Mouse (Mus musculus): Measurements from ENCODE around the gene Cenpb. TPM values are rescaled to one million over a fixed set of nuclear protein-coding genes. Genes with fewer than 3 reads are reported as not detected.

Cenpb gene
- total RNA-seq, 1 experiment = 38.5 TPM

GRCm38 (mm10) chr2:131191005-131191390 lies 11.1 kb upstream of the Cenpb start:
- Histone ChIP-seq H3K27ac (ENCODE audit: insufficient read depth, low read depth, low read length, poor library complexity, severe bottlenecking) (no peak overlapping the region), H3K9me3 (ENCODE audit: control insufficient read depth, insufficient read depth, low read depth, low read length) (no peaks in the 10 kb centered on the region), H3K4me1 (ENCODE audit: control insufficient read depth in 2 of 2, insufficient read depth in 2 of 2, low read length in 2 of 2, poor library complexity in 1 of 2) (peaks cover 0 to 13% of the 10 kb centered on the region in 2 experiments; a peak in 3 of 4 replicates), H3K36me3 (ENCODE audit: control insufficient read depth, insufficient read depth, low read length, poor library complexity, severe bottlenecking) (peaks cover 15% of the 10 kb centered on the region; the same call in 1 of the 2 replicates), H3K4me3 (ENCODE audit: insufficient read depth in 1 of 2, low read depth in 1 of 2, low read length in 2 of 2, poor library complexity in 1 of 2, severe bottlenecking in 1 of 2) (no peak overlapping the region), H3K9ac (ENCODE audit: insufficient read depth, low read depth, low read length, poor library complexity, severe bottlenecking) (no peak overlapping the region)
- in situ Hi-C loops (cut with MboI; ENCODE audit: low sequenced_read_pairs in 2 of 2, unreplicated experiment in 2 of 2) = no loop called here
- TF ChIP-seq HCFC1 (IDR thresholded peaks at IDR 0.05; ENCODE audit: borderline replicate concordance, insufficient read depth, low read length) (no peak), MAFK (IDR thresholded peaks at IDR 0.05; ENCODE audit: insufficient read depth, low read depth, low read length) (no peak), CHD2 (IDR thresholded peaks at IDR 0.05; ENCODE audit: low read depth, low read length) (no peak), ZNF384 (IDR thresholded peaks at IDR 0.05; ENCODE audit: low read depth, low read length) (no peak), ZC3H11A (IDR thresholded peaks at IDR 0.05; ENCODE audit: borderline replicate concordance, low read depth, low read length) (no peak)
- DNase-seq (ENCODE audit: low read depth, low spot score) = no peak

- TF ChIP-seq MAFK (IDR thresholded peaks at IDR 0.05; ENCODE audit: insufficient read depth, low read depth, low read length) = no peak
- TF ChIP-seq ZC3H11A (IDR thresholded peaks at IDR 0.05; ENCODE audit: borderline replicate concordance, low read depth, low read length) = no peak
- TF ChIP-seq ZNF384 (IDR thresholded peaks at IDR 0.05; ENCODE audit: low read depth, low read length) = no peak
- TF ChIP-seq CHD2 (IDR thresholded peaks at IDR 0.05; ENCODE audit: low read depth, low read length) = no peak
- H3K4me1 ChIP-seq (ENCODE audit: control insufficient read depth in 2 of 2, insufficient read depth in 2 of 2, low read length in 2 of 2, poor library complexity in 1 of 2) = peaks cover 0 to 13% of the 10 kb centered on the region in 2 experiments; a peak in 3 of 4 replicates
- no peak overlapping the region for H3K9ac ChIP-seq (ENCODE audit: insufficient read depth, low read depth, low read length, poor library complexity, severe bottlenecking)
- no peaks in the 10 kb centered on the region for H3K9me3 ChIP-seq (ENCODE audit: control insufficient read depth, insufficient read depth, low read depth, low read length)
- in situ Hi-C loops (cut with MboI; ENCODE audit: low sequenced_read_pairs in 2 of 2, unreplicated experiment in 2 of 2) = no loop called here
- no peak overlapping the region for H3K4me3 ChIP-seq (ENCODE audit: insufficient read depth in 1 of 2, low read depth in 1 of 2, low read length in 2 of 2, poor library complexity in 1 of 2, severe bottlenecking in 1 of 2)
- no peak overlapping the region for H3K27ac ChIP-seq (ENCODE audit: insufficient read depth, low read depth, low read length, poor library complexity, severe bottlenecking)
- no peak for DNase-seq (ENCODE audit: low read depth, low spot score)
- peaks cover 15% of the 10 kb centered on the region; the same call in 1 of the 2 replicates for H3K36me3 ChIP-seq (ENCODE audit: control insufficient read depth, insufficient read depth, low read length, poor library complexity, severe bottlenecking)
These were observed 10.6 kb upstream of the Cenpb start for GRCm38 (mm10) chr2:131190344-131191004.

- Histone ChIP-seq H3K27ac (ENCODE audit: insufficient read depth, low read depth, low read length, poor library complexity, severe bottlenecking) (no peak overlapping the region), H3K9me3 (ENCODE audit: control insufficient read depth, insufficient read depth, low read depth, low read length) (no peaks in the 10 kb centered on the region), H3K9ac (ENCODE audit: insufficient read depth, low read depth, low read length, poor library complexity, severe bottlenecking) (no peak overlapping the region), H3K4me3 (ENCODE audit: insufficient read depth in 1 of 2, low read depth in 1 of 2, low read length in 2 of 2, poor library complexity in 1 of 2, severe bottlenecking in 1 of 2) (no peak overlapping the region), H3K4me1 (ENCODE audit: control insufficient read depth in 2 of 2, insufficient read depth in 2 of 2, low read length in 2 of 2, poor library complexity in 1 of 2) (peaks cover 0 to 13% of the 10 kb centered on the region in 2 experiments; a peak in 3 of 4 replicates), H3K36me3 (ENCODE audit: control insufficient read depth, insufficient read depth, low read length, poor library complexity, severe bottlenecking) (peaks cover 15% of the 10 kb centered on the region; the same call in 1 of the 2 replicates)
- in situ Hi-C loops (cut with MboI; ENCODE audit: low sequenced_read_pairs in 2 of 2, unreplicated experiment in 2 of 2) = no loop called here
- TF ChIP-seq CHD2 (IDR thresholded peaks at IDR 0.05; ENCODE audit: low read depth, low read length) = no peak
- no peak for TF ChIP-seq MAFK (IDR thresholded peaks at IDR 0.05; ENCODE audit: insufficient read depth, low read depth, low read length)
- TF ChIP-seq ZC3H11A (IDR thresholded peaks at IDR 0.05; ENCODE audit: borderline replicate concordance, low read depth, low read length) = no peak
- no peak for TF ChIP-seq HCFC1 (IDR thresholded peaks at IDR 0.05; ENCODE audit: borderline replicate concordance, insufficient read depth, low read length)
- no peak for TF ChIP-seq ZNF384 (IDR thresholded peaks at IDR 0.05; ENCODE audit: low read depth, low read length)
- no peak for DNase-seq (ENCODE audit: low read depth, low spot score)
These were observed 9.8 kb upstream of the Cenpb start for GRCm38 (mm10) chr2:131189521-131190309.

GRCm38 (mm10) chr2:131188311-131188710 lies 8.4 kb upstream of the Cenpb start:
- Histone ChIP-seq H3K9ac (ENCODE audit: insufficient read depth, low read depth, low read length, poor library complexity, severe bottlenecking) (no peak overlapping the region), H3K4me3 (ENCODE audit: insufficient read depth in 1 of 2, low read depth in 1 of 2, low read length in 2 of 2, poor library complexity in 1 of 2, severe bottlenecking in 1 of 2) (no peak overlapping the region), H3K4me1 (ENCODE audit: control insufficient read depth in 2 of 2, insufficient read depth in 2 of 2, low read length in 2 of 2, poor library complexity in 1 of 2) (peaks cover 0 to 13% of the 10 kb centered on the region in 2 experiments; a peak in 3 of 4 replicates), H3K36me3 (ENCODE audit: control insufficient read depth, insufficient read depth, low read length, poor library complexity, severe bottlenecking) (peaks cover 10% of the 10 kb centered on the region; the same call in 1 of the 2 replicates), H3K9me3 (ENCODE audit: control insufficient read depth, insufficient read depth, low read depth, low read length) (no peaks in the 10 kb centered on the region), H3K27ac (ENCODE audit: insufficient read depth, low read depth, low read length, poor library complexity, severe bottlenecking) (no peak overlapping the region)
- TF ChIP-seq ZC3H11A (IDR thresholded peaks at IDR 0.05; ENCODE audit: borderline replicate concordance, low read depth, low read length) = no peak
- no peak for TF ChIP-seq HCFC1 (IDR thresholded peaks at IDR 0.05; ENCODE audit: borderline replicate concordance, insufficient read depth, low read length)
- TF ChIP-seq ZNF384 (IDR thresholded peaks at IDR 0.05; ENCODE audit: low read depth, low read length) = no peak
- TF ChIP-seq MAFK (IDR thresholded peaks at IDR 0.05; ENCODE audit: insufficient read depth, low read depth, low read length) = no peak
- TF ChIP-seq CHD2 (IDR thresholded peaks at IDR 0.05; ENCODE audit: low read depth, low read length) = no peak
- no peak for DNase-seq (ENCODE audit: low read depth, low spot score)
- in situ Hi-C loops (cut with MboI; ENCODE audit: low sequenced_read_pairs in 2 of 2, unreplicated experiment in 2 of 2) = no loop called here

All from ES-E14 (cell line).